Mouse (Mus musculus) CH12.LX (cell line): Measurements from ENCODE around the gene Bcor. TPM values are rescaled to one million over a fixed set of nuclear protein-coding genes. Genes with fewer than 3 reads are reported as not detected.

Experiments used
- DNase-seq: peaks from one replicate; pipeline ENCODE4 v3.0.0-alpha.2; 2013; ENCODE audit errors: extremely low read depth
- H3K27ac ChIP-seq: 2 replicates; pipeline ENCODE4 v1.5.1; 2012; ENCODE audit warnings: low read depth, mild to moderate bottlenecking, control low read depth, moderate library complexity; ENCODE audit not compliant: insufficient read depth
- H3K27me3 ChIP-seq: replicated peaks from 2 replicates; pipeline ENCODE3; 2012; ENCODE audit warnings: inconsistent platforms
- H3K36me3 ChIP-seq, 2 experiments: replicated peaks in 1 of 2; 2 replicates each; pipeline versions ENCODE3 to v1.6.1; 2012; ENCODE audit warnings: inconsistent platforms in 1 of 2, low read length in 1 of 2, mild to moderate bottlenecking in 1 of 2, mixed read lengths in 1 of 2, moderate library complexity in 1 of 2; ENCODE audit not compliant: control insufficient read depth in 1 of 2, insufficient read depth in 1 of 2
- H3K4me1 ChIP-seq, 2 experiments: 2 replicates each; pipeline ENCODE4 v1.6.1; 2012; ENCODE audit warnings: inconsistent platforms in 1 of 2, moderate library complexity in 1 of 2; ENCODE audit not compliant: insufficient read depth in 2 of 2, control insufficient read depth in 1 of 2
- H3K4me2 ChIP-seq: 2 replicates; pipeline ENCODE4 v1.6.1; 2012; ENCODE audit warnings: low read depth, mild to moderate bottlenecking, control low read depth; ENCODE audit not compliant: poor library complexity, insufficient read depth, severe bottlenecking
- H3K4me3 ChIP-seq, 3 experiments: fragments of 150-350 bp in 1 of 3; sonication (generic) in 1 of 3; replicated peaks in 1 of 3; 2 replicates each; pipeline versions ENCODE3 to v1.5.1; 2011 to 2012; ENCODE audit warnings: low read depth in 2 of 3, low read length in 2 of 3, mild to moderate bottlenecking in 2 of 3, moderate library complexity in 2 of 3, control low read depth in 1 of 3, improper control_type of control experiment in 1 of 3, inconsistent platforms in 1 of 3, mixed read lengths in 1 of 3; ENCODE audit not compliant: poor library complexity in 1 of 3
- H3K79me2 ChIP-seq: replicated peaks from 2 replicates; pipeline ENCODE4 v1.6.1; 2012; ENCODE audit warnings: mild to moderate bottlenecking, moderate library complexity; ENCODE audit not compliant: control insufficient read depth, poor library complexity, insufficient read depth, severe bottlenecking; ENCODE audit errors: extremely low read depth
- H3K9ac ChIP-seq: 2 replicates; pipeline ENCODE4 v1.6.1; 2012; ENCODE audit warnings: low read depth, mild to moderate bottlenecking, control low read depth, moderate library complexity; ENCODE audit not compliant: insufficient read depth
- H3K9me3 ChIP-seq: replicated peaks from 2 replicates; pipeline ENCODE3; 2012; ENCODE audit warnings: low read length, inconsistent platforms, mixed read lengths
- BHLHE40 ChIP-seq: IDR thresholded peaks from 2 replicates; pipeline ENCODE4 v1.6.1; 2011; ENCODE audit warnings: mild to moderate bottlenecking, low read depth, low read length, improper control_type of control experiment
- CHD1 ChIP-seq: IDR thresholded peaks from 2 replicates; pipeline ENCODE4 v1.6.1; 2012; ENCODE audit warnings: low read depth, low read length, improper control_type of control experiment, inconsistent platforms
- CHD2 ChIP-seq: IDR thresholded peaks from 2 replicates; pipeline ENCODE4 v1.6.1; 2011; ENCODE audit warnings: low read length, improper control_type of control experiment
- CTCF ChIP-seq, 2 experiments: IDR thresholded peaks in 1 of 2; conservative IDR thresholded peaks in 1 of 2; 2 replicates each; pipeline ENCODE4 v1.5.1; 2011 to 2012; ENCODE audit warnings: low read depth in 2 of 2, low read length in 2 of 2, improper control_type of control experiment in 1 of 2, inconsistent platforms in 1 of 2, mild to moderate bottlenecking in 1 of 2, moderate library complexity in 1 of 2
- E2F4 ChIP-seq: IDR thresholded peaks from 2 replicates; pipeline ENCODE4 v1.6.1; 2011; ENCODE audit warnings: low read depth, low read length, improper control_type of control experiment; ENCODE audit not compliant: insufficient replicate concordance
- IRF4 ChIP-seq: IDR thresholded peaks from 2 replicates; pipeline ENCODE4 v1.6.1; 2014; ENCODE audit warnings: low read depth, mild to moderate bottlenecking, inconsistent platforms, low read length, improper control_type of control experiment
- JUN ChIP-seq: IDR thresholded peaks from 2 replicates; pipeline ENCODE4 v1.6.1; 2011; ENCODE audit warnings: low read depth, mild to moderate bottlenecking, low read length, improper control_type of control experiment, moderate library complexity; ENCODE audit not compliant: insufficient read depth
- MAFK ChIP-seq: IDR thresholded peaks from 2 replicates; pipeline ENCODE4 v1.6.1; 2011; ENCODE audit warnings: low read length, improper control_type of control experiment; ENCODE audit not compliant: insufficient replicate concordance
- MAX ChIP-seq: IDR thresholded peaks from 2 replicates; pipeline ENCODE4 v1.6.1; 2011; ENCODE audit warnings: low read length, improper control_type of control experiment
- MAZ ChIP-seq: IDR thresholded peaks from 2 replicates; pipeline ENCODE4 v1.6.1; 2012; ENCODE audit warnings: low read depth, mild to moderate bottlenecking, inconsistent platforms, low read length, improper control_type of control experiment, moderate library complexity
- MEF2A ChIP-seq: IDR thresholded peaks from 2 replicates; pipeline ENCODE4 v1.6.1; 2014; ENCODE audit warnings: low read depth, mild to moderate bottlenecking, inconsistent platforms, low read length, improper control_type of control experiment, borderline replicate concordance
- MXI1 ChIP-seq: IDR thresholded peaks from 2 replicates; pipeline ENCODE4 v1.6.1; 2011; ENCODE audit warnings: mild to moderate bottlenecking, low read depth, low read length, improper control_type of control experiment
- MYC ChIP-seq: IDR thresholded peaks from 2 replicates; pipeline ENCODE4 v1.6.1; 2011; ENCODE audit warnings: low read depth, mild to moderate bottlenecking, improper control_type of control experiment, low read length
- NRF1 ChIP-seq: IDR thresholded peaks from 2 replicates; pipeline ENCODE4 v1.6.1; 2014; ENCODE audit warnings: low read depth, mild to moderate bottlenecking, inconsistent platforms, low read length, improper control_type of control experiment, moderate library complexity
- POLR2A ChIP-seq: IDR thresholded peaks from 2 replicates; pipeline ENCODE4 v1.6.1; 2011; ENCODE audit warnings: low read depth, mild to moderate bottlenecking, improper control_type of control experiment, low read length
- POLR2AphosphoS2 ChIP-seq: IDR thresholded peaks from 2 replicates; pipeline ENCODE4 v1.6.1; 2011; ENCODE audit warnings: low read depth, low read length, improper control_type of control experiment
- RAD21 ChIP-seq: IDR thresholded peaks from 2 replicates; pipeline ENCODE4 v1.6.1; 2011; ENCODE audit warnings: low read depth, mild to moderate bottlenecking, low read length, improper control_type of control experiment, moderate library complexity
- RCOR1 ChIP-seq: conservative IDR thresholded peaks from 2 replicates; pipeline ENCODE4 v1.6.1; 2012; ENCODE audit warnings: low read depth, mild to moderate bottlenecking, inconsistent platforms, low read length, improper control_type of control experiment
- TCF12 ChIP-seq: IDR thresholded peaks from 2 replicates; pipeline ENCODE4 v1.6.1; 2014; ENCODE audit warnings: low read depth, mild to moderate bottlenecking, inconsistent platforms, low read length, improper control_type of control experiment
- USF2 ChIP-seq: conservative IDR thresholded peaks from 2 replicates; pipeline ENCODE4 v1.6.1; 2011; ENCODE audit warnings: low read depth, low read length, improper control_type of control experiment
- ZC3H11A ChIP-seq: IDR thresholded peaks from 2 replicates; pipeline ENCODE4 v1.6.1; 2012; ENCODE audit warnings: low read depth, mild to moderate bottlenecking, inconsistent platforms, low read length, improper control_type of control experiment
- ZMIZ1 ChIP-seq: IDR thresholded peaks from 2 replicates; pipeline ENCODE4 v1.6.1; 2012; ENCODE audit warnings: low read depth, mild to moderate bottlenecking, inconsistent platforms, low read length, improper control_type of control experiment
- dilution Hi-C: fragments of 300-500 bp; cut with MboI; formaldehyde crosslinking; loops from 2 replicates; pipeline ENCODE4 v1.14.3; 2020; ENCODE audit warnings: low sequenced_read_pairs; ENCODE audit not compliant: extremely low pct_unique_long_range_greater_than_20kb, extremely low pct_ligation_motif_present
- in situ Hi-C: fragments of 300-500 bp; cut with MboI; formaldehyde crosslinking; loops from 3 replicates; pipeline ENCODE4 v1.14.3; 2019; ENCODE audit warnings: low sequenced_read_pairs, low pct_ligation_motif_present, low pct_unique_long_range_greater_than_20kb, mixed read lengths
- polyA plus RNA-seq: library from polyadenylated mRNA; unstranded; fragments of >175 nt; gene quantifications from 2 replicates; pipeline ENCODE4 v1.2.1, GENCODE M21; 2012; ENCODE audit warnings: low read depth; ENCODE audit not compliant: insufficient read length
- total RNA-seq, 2 experiments: library from RNA; depleted of rRNA; stranded (reverse); fragments of 300-350 nt in 1 of 2; fragments of >200 nt in 1 of 2; gene quantifications; 2 replicates each; pipeline ENCODE4 v1.2.3; 2012 to 2014

Bcor gene
- total and polyA plus RNA-seq, 3 experiments: 14.3 to 41.1 (median 33.8) TPM

DNA sequence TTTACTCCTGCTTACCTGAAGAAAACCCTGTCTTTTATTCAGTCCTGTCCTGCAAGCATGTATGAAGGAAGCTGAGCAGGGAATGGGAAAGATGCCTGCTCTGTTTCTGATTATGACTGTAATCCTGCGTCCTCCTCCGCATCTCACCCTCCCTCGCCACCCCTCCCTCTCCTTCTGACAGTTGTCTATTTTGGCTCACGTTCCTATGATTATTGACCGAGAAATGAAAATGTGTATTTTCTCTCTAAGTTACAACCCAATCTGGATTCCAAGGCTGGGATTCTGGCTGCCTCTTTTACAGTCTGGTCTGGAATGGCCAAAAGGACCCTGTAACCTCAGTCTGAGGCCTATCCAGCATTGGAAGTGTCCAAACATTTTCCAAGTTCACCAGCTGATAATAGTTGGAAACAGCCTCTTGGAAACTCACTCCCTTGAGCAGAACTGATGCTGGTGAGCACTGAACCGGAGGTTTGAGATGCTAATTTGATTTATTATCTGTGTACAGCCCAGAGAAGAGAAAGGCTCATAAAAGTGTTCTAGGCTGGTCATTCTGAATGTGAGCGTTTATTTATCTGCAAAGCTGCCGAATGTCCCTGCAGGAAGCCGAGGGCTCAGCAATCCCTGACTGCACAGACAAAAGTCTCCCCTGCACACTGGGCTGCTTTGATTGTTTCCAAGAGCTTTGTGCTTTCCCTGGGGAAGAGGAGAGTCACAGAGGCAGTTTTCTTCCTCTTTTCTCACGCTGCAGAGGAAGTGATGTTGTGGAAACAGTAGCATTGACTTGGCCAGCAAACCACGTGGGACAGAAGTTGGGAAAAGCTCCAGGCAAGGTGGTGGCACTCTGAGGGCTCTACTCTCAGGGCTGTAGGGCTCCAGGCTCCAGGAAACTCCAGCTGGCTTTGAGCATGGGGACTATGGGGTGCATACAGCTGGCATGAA lies 4.7 kb upstream of the Bcor start:
- TF ChIP-seq MXI1: no peak
- no peak for TF ChIP-seq RAD21
- TF ChIP-seq ZC3H11A: no peak
- TF ChIP-seq POLR2AphosphoS2: no peak
- TF ChIP-seq E2F4: no peak
- no peak for TF ChIP-seq MYC
- TF ChIP-seq BHLHE40: no peak
- TF ChIP-seq MAX: 0 out of 2 replicates have a peak, but pooled peaks have one; percentile 20
- H3K79me2 ChIP-seq: no peaks in the 10 kb centered on the region
- no peak for DNase-seq
- no peak overlapping the region for H3K9ac ChIP-seq
- peaks cover 3 to 8% of the 10 kb centered on the region in 2 experiments; a peak in 3 of 4 replicates for H3K4me1 ChIP-seq
- H3K36me3 ChIP-seq: no peaks in the 10 kb centered on the region
- dilution Hi-C loops: no loop called here
- H3K27ac ChIP-seq: no peak overlapping the region
- no peak overlapping the region for H3K4me3 ChIP-seq
- peaks cover 4% of the 10 kb centered on the region for H3K9me3 ChIP-seq
- in situ Hi-C loops: no loop called here
- no peaks in the 10 kb centered on the region for H3K27me3 ChIP-seq
- no peak overlapping the region for H3K4me2 ChIP-seq

DNA sequence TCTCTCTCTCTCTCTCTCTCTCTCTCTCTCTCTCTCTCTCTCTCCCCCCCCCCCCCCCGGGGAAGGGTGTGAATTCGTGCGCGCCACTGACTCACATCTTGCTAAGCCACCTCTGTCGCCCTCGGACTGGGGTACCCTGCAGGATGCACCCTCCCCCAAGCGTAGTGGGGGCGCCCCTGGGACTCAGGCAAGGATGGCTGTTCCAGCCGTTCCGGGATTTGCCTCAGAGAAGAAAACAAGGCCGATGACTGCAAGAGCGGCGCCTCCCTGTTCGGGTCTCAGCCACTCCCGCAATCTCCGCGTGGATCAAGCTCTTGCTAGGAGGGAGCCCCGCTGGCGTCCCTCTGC lies 647 bp downstream of the Bcor start:
- Histone ChIP-seq H3K4me1 (peaks cover 0 to 11% of the 10 kb centered on the region in 2 experiments; a peak in 3 of 4 replicates), H3K4me3 (peak overlapping the region; percentile 23 to 75 (median 36)), H3K36me3 (no peaks in the 10 kb centered on the region), H3K9me3 (peaks cover 4% of the 10 kb centered on the region), H3K27ac (peak overlapping the region; percentile 27; the same call in 1 of the 2 replicates), H3K4me2 (peak overlapping the region; percentile 41), H3K79me2 (no peaks in the 10 kb centered on the region), H3K9ac (peak overlapping the region; percentile 90), H3K27me3 (no peaks in the 10 kb centered on the region)
- in situ Hi-C loops (no loop called here), dilution Hi-C loops (no loop called here)
- TF ChIP-seq MAZ: no peak
- TF ChIP-seq BHLHE40: no peak; the same call in 1 of the 2 replicates
- no peak for DNase-seq

DNA sequence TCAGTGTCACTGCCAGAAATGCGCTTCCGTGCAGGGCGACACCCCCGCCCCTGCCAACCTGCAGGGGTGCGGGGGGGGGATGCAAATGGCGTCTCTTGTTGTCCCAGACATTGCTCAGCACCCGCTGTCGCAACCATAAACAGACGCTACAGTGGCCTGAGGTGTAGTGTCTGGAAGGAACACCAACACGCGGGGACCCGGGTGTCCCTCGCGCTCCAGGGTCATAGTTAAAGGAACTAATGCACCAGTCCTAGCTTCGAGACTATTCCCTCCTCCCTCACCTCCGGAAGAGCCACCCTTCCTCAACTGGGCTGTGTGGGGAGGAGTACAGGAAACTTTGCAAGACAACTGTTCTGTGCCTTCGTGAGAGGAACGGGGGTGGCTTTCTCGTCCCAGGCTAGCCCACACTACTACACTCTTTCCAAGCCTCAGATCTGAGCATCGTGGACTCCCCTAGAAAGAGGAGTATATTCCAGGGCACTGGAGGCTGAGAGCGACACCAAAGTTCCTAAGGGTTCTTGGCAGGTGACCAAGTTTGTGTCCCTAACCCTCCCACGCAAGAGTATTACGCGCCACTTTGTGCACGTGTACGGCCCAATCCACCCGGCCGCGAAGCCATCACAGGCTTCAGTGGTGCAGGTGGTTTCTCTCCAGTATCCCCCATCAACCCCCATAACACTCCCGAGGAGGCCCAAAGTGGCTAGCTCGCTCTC lies 1.2 kb downstream of the Bcor start:
- Histone ChIP-seq H3K4me3 (peak overlapping the region; percentile 16 to 75 (median 28)), H3K79me2 (no peaks in the 10 kb centered on the region), H3K4me1 (peaks cover 0 to 11% of the 10 kb centered on the region in 2 experiments; a peak in 3 of 4 replicates), H3K27ac (peak overlapping the region; percentile 27), H3K27me3 (no peaks in the 10 kb centered on the region), H3K4me2 (peak overlapping the region; percentile 41), H3K9ac (peak overlapping the region; percentile 90), H3K36me3 (no peaks in the 10 kb centered on the region), H3K9me3 (peaks cover 4% of the 10 kb centered on the region)
- dilution Hi-C loops (no loop called here), in situ Hi-C loops (no loop called here)
- DNase-seq: no peak
- TF ChIP-seq NRF1: no peak
- TF ChIP-seq RAD21: no peak
- 0 out of 2 replicates have a peak, but pooled peaks have one; percentile 25 for TF ChIP-seq CHD2
- TF ChIP-seq TCF12: no peak
- no peak for TF ChIP-seq POLR2AphosphoS2
- no peak for TF ChIP-seq MEF2A
- peak; percentile 32; the same call in 1 of the 2 replicates for TF ChIP-seq MAX
- 0 out of 2 replicates have a peak, but pooled peaks have one; percentile 27 for TF ChIP-seq ZMIZ1
- TF ChIP-seq POLR2A: no peak; the same call in 1 of the 2 replicates
- TF ChIP-seq CHD1: no peak
- TF ChIP-seq MAFK: no peak
- TF ChIP-seq USF2: no peak
- no peak for TF ChIP-seq MXI1
- TF ChIP-seq BHLHE40: peak; percentile 40
- TF ChIP-seq CTCF (conservative IDR thresholded peaks at IDR 0.05 in 1 of 2, IDR thresholded peaks at IDR 0.05 in 1 of 2; ENCODE audit: low read depth in 2 of 2, low read length in 2 of 2): no peak
- no peak for TF ChIP-seq RCOR1
- TF ChIP-seq JUN: no peak
- no peak; the same call in 1 of the 2 replicates for TF ChIP-seq IRF4
